Mouse (Mus musculus) Patski (cell line): Measurements from ENCODE around the gene Mtnr1b. TPM values are rescaled to one million over a fixed set of nuclear protein-coding genes. Genes with fewer than 3 reads are reported as not detected.
A peak's percentile ranks its signal among the peaks of the same experiment; 100 is the strongest.

Experiments
- ATAC-seq: fragments of 100-300 bp; one replicate; pipeline ENCODE4 v1.8.0; 2021
- CTCF ChIA-PET: fragments of 350-600 bp; sonication (Branson Sonifier 250); formaldehyde crosslinking; loops from one replicate; lab custom pipeline; 2022; ENCODE audit warnings: inconsistent platforms; lab: Charles Lee
- POLR2A ChIA-PET: fragments of 350-600 bp; sonication (Branson Sonifier 250); formaldehyde crosslinking; loops from one replicate; lab custom pipeline; 2022; ENCODE audit warnings: antibody characterized with exemption, inconsistent platforms; lab: Charles Lee
- DNase-seq: peaks from one replicate; pipeline ENCODE4 v3.0.0-alpha.2; 2011; ENCODE audit warnings: low read depth, low spot score
- H3K27me3 ChIP-seq: fragments of 371-371 bp; one replicate; pipeline ENCODE4 v1.5.1; 2021
- CTCF ChIP-seq: fragments of 100-300 bp; IDR thresholded peaks from one replicate; pipeline ENCODE4 v1.5.1; 2021
- in situ Hi-C: fragments of 300-500 bp; cut with MboI; formaldehyde crosslinking; loops from 3 replicates; pipeline ENCODE4 v1.11.1; 2018; ENCODE audit warnings: low pct_unique_long_range_greater_than_20kb, mixed read lengths
- polyA plus RNA-seq: library from polyadenylated mRNA; unstranded; gene quantifications from one replicate; pipeline ENCODE4 v1.2.3, GENCODE M21; 2021

The Mtnr1b gene
- polyA plus RNA-seq = not detected

DNA sequence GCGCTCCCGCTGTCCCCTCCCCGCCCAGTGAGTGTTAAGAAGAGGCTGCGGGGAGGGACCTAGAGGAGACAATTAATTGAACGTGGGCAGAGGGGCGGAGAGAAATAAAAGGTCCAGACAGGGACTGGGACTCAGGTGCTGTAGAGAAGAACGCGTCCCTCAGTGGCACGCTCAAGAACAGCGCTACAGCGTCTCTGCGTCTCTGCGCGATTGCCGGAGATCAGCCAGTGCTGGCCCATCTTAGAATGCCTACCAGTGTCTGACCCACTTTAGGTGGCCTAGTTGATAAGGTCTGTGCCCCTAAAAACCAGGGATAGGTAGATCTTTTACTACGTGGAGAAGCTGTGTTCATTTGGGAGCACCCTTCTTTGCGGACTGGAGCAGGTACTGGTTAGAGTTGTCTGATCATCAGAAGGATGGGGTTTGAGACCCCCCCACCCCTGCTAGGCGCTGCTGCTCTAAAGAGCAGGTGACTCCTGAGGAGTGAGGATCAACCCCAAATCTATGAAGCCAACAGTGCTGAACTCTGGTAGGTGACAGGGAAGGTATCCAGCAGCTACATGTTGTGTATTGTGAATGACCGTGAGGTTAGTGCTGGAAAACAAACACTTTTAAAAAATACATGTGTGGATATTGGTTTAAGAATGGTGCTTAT, at the start of gene Mtnr1b:
Mtnr1b (minus strand) TSS at position 51 of the 655 bp plus-strand sequence.
- DNase-seq (no peak), ATAC-seq (no peak)
- ChIA-PET CTCF (no interaction called here), POLR2A (no interaction called here)
- H3K27me3 ChIP-seq = no peaks in the 10 kb centered on the region
- TF ChIP-seq CTCF = no peak
- in situ Hi-C loops = loop anchor here (5.0 kb wide), 1 partner anchor 182 kb away; no protein-coding TSS in a partner anchor

GRCm38 (mm10) chr9:15920271-15920670, 45.9 kb upstream of the Mtnr1b start:
- CTCF ChIA-PET = interaction anchor here (1.2 kb wide), 1 partner anchor 18 kb away, joined by 5 read pairs; no protein-coding TSS in a partner anchor
- no peak for TF ChIP-seq CTCF
- H3K27me3 ChIP-seq = peaks cover 10% of the 10 kb centered on the region
- no peak for DNase-seq
- ATAC-seq = no peak
- in situ Hi-C loops = no loop called here
- POLR2A ChIA-PET = no interaction called here

DNA sequence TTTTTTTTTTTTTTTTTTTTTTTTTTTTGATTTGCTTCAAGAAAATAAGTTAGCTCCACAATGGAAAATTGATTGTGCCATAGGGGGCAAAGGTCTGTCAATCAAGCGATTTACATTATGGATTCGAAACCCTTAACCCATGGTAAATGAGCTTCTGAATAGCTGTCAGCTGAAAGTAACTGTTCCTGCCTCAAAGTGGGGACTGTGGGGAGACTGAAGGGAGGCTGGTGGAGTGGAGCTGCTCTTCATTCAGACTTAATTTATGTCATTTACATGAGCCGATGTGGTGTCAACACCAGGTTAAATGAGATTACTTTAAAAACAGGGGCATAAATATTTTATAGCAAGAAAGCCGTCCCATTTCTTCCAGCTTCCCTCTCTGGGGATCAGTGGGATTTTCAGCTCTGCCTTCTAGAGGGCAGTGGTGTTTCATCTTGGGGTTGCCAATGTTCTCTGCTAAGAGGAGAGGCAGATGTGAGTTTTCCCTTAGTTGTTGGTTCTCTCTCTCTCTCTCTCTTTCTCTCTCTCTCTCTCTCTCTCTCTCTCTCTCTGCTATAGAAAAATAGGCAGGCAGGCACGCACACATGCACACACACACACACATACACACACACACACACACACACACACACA, 45.1 kb upstream of the Mtnr1b start:
- no peak for DNase-seq
- ChIA-PET CTCF (no interaction called here), POLR2A (interaction anchor here (0.6 kb wide), 2 partner anchors 54 to 136 kb away, joined by 3 read pairs; no protein-coding TSS in a partner anchor)
- TF ChIP-seq CTCF = no peak
- H3K27me3 ChIP-seq = peaks cover 5% of the 10 kb centered on the region
- ATAC-seq = no peak
- in situ Hi-C loops = no loop called here

DNA sequence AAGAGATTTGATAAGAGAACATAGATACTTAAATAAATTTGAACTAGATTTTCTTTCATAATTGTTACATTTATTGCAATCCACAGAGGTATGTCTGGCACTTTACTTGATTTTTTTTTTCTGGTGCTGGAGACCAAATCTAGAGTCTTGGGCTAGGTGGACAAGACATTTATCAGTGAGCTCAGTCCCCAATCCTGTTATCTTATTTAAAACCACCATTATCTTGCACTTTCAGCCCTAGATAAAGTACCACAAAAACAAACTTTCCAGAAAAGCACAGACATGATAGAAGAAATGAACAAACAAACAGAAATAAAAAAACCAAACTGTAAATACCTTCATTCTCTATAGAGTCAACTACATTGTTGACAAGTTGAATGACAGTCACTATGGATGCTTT, 42.2 kb upstream of the Mtnr1b start:
- in situ Hi-C loops = no loop called here
- ATAC-seq (no peak), DNase-seq (no peak)
- ChIA-PET POLR2A (interaction anchor here (0.5 kb wide), 1 partner anchor 30 kb away, joined by 5 read pairs; no protein-coding TSS in a partner anchor), CTCF (no interaction called here)
- no peak for TF ChIP-seq CTCF
- peaks cover 5% of the 10 kb centered on the region for H3K27me3 ChIP-seq

DNA sequence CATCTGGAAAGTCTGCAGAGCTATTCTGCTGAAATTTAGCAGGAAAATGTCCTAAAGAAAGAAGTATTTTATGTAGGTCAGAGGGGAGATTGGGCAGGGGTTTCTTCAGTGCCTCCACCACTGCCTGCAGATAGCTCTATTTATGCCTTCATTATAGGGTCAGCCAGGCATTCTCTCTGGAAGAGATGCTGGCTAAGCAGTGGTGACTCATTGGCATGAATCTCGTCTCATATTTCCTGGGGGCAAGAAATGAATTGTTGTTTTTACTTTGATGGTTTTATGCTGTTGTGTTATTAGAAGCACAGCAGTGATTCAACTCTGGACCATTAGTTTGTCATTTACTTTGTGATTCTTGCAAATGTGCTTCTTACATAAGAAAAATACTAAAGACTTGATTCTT, 38.4 kb upstream of the Mtnr1b start:
- ChIA-PET CTCF (interaction anchor here (1.0 kb wide), 1 partner anchor 13 kb away, joined by 3 read pairs; no protein-coding TSS in a partner anchor), POLR2A (no interaction called here)
- in situ Hi-C loops = no loop called here
- ATAC-seq (peak; percentile 85), DNase-seq (peak; percentile 42)
- H3K27me3 ChIP-seq = peaks cover 10% of the 10 kb centered on the region
- no peak for TF ChIP-seq CTCF

GRCm38 (mm10) chr9:15909397-15910113, 35.2 kb upstream of the Mtnr1b start:
- ChIA-PET CTCF (interaction anchor here (1.4 to 1.5 kb wide), 2 partner anchors 11 to 29 kb away, joined by 4 read pairs; no protein-coding TSS in a partner anchor), POLR2A (interaction anchor here (0.7 kb wide), 1 partner anchor 16 kb away, joined by 3 read pairs; no protein-coding TSS in a partner anchor)
- ATAC-seq (no peak), DNase-seq (no peak)
- TF ChIP-seq CTCF = no peak
- H3K27me3 ChIP-seq = peaks cover 16% of the 10 kb centered on the region
- in situ Hi-C loops = no loop called here

GRCm38 (mm10) chr9:15903948-15904750, 29.8 kb upstream of the Mtnr1b start:
- in situ Hi-C loops = no loop called here
- DNase-seq (no peak), ATAC-seq (no peak)
- ChIA-PET CTCF (interaction anchor here (1.7 kb wide), 1 partner anchor 24 kb away, joined by 5 read pairs; no protein-coding TSS in a partner anchor), POLR2A (no interaction called here)
- TF ChIP-seq CTCF = no peak
- peaks cover 29% of the 10 kb centered on the region for H3K27me3 ChIP-seq

DNA sequence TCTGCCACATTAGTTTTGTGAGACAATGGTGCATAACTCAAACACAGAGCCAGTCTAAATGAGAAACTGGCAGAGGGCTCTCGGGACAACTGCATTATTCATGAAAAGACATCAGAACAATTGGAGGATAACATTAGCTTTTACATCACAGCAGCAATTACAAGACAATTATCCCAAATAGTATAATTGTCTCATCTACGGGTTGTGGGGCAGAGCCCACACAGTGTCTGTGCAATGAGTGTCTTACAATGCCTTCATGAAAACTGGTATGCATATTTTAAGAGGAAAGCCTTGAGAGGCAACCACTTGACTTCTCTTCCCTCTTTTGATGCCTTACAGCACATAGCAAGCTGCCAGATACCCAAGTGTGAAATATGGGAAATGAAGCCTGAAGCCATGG, 23.8 kb upstream of the Mtnr1b start:
- in situ Hi-C loops = no loop called here
- POLR2A ChIA-PET = no interaction called here
- peaks cover 33% of the 10 kb centered on the region for H3K27me3 ChIP-seq
- no peak for DNase-seq
- ATAC-seq = no peak
- no peak for TF ChIP-seq CTCF
- CTCF ChIA-PET = interaction anchor here (0.6 to 1.2 kb wide), 2 partner anchors 11 to 204 kb away, joined by 3 to 4 read pairs; no protein-coding TSS in a partner anchor

- DNase-seq (no peak), ATAC-seq (no peak)
- peaks cover 35% of the 10 kb centered on the region for H3K27me3 ChIP-seq
- ChIA-PET CTCF (no interaction called here), POLR2A (no interaction called here)
- in situ Hi-C loops = loop anchor here (10.0 kb wide), 1 partner anchor 522 kb away; no protein-coding TSS in a partner anchor
- TF ChIP-seq CTCF = no peak
Measured at GRCm38 (mm10) chr9:15886756-15887155, 12.4 kb upstream of the Mtnr1b start.

DNA sequence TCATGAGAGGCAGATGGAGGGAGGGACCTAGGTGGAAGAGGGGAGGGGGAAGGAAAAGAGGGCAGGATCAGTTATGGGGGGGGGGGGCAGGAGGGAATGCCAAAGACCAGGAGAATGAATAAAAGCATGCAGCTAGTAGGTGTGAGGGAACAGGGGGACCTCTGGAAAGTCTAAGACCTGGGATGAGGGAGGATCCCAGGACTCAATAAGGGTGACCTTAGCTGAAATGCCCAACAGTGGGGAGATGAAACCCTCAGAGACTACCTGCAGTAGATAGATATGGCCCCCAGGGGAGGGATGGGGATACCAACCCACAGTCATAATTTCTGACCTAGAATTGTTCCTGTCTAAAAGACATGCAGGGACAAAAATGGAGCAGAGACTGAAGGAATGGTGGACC, 6.4 kb upstream of the Mtnr1b start:
- no peak for DNase-seq
- peaks cover 19% of the 10 kb centered on the region for H3K27me3 ChIP-seq
- ChIA-PET POLR2A (no interaction called here), CTCF (interaction anchor here (1.0 to 1.8 kb wide), 6 partner anchors 10 to 199 kb away, joined by 3 to 6 read pairs (median 4); no protein-coding TSS in a partner anchor)
- TF ChIP-seq CTCF = no peak
- in situ Hi-C loops = loop anchor here (10.0 kb wide), 1 partner anchor 516 kb away; no protein-coding TSS in a partner anchor
- no peak for ATAC-seq
